Mouse (Mus musculus) megakaryocyte, embryonic 14.5 days (primary cell): ENCODE data around the gene Cenpn.

ENCODE experiments used
- FLI1 ChIP-seq: IDR thresholded peaks from 2 replicates; pipeline ENCODE4 v1.6.1; 2012; ENCODE audit warnings: low read length, inconsistent platforms, mixed read lengths
- GATA1 ChIP-seq: IDR thresholded peaks from 3 replicates; pipeline ENCODE4 v1.6.1; 2012; ENCODE audit warnings: mixed read lengths, low read length, inconsistent platforms, borderline replicate concordance

- no peak for TF ChIP-seq FLI1
- no peak for TF ChIP-seq GATA1
Observed at GRCm38 (mm10) chr8:116904736-116905135, 16.8 kb upstream of the Cenpn start.
